Mouse (Mus musculus): ENCODE data around the gene Cstf2t. TPM values are rescaled to one million over a fixed set of nuclear protein-coding genes. Genes with fewer than 3 reads are reported as not detected.

Cstf2t gene
- polyA plus RNA-seq, 1 experiment = 13.4 TPM

DNA sequence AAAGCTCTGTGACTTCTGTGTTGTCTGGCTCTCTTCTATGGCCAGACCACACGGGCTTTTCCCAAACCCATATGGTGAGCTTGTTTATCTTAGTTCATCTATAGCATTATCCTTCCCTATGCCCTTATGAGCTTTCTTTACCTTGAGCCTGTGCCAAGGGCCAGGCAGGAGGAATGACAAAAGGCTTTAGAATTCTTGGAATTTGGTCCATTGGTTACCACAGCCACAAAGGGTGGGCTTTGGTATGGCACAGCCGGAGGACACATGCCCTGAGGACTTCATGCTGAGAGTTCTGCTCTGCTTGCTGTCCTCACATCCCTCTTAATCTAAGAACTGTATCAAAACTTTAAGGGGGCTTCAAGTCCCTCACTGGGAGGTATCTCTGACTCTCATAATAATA, 53.7 kb downstream of the Cstf2t start:
- no peaks in the 10 kb centered on the region for H3K27me3 ChIP-seq (replicated peaks; ENCODE audit: control insufficient read depth, insufficient read depth, low read length)
- DNase-seq = no peak
- H3K27ac ChIP-seq (ENCODE audit: insufficient read depth, low read depth, low read length) = no peak overlapping the region
- H3K4me3 ChIP-seq (ENCODE audit: insufficient read depth, low read depth, low read length) = no peak overlapping the region
- TF ChIP-seq CTCF (conservative IDR thresholded peaks at IDR 0.05; ENCODE audit: insufficient read depth, insufficient read length, low read depth, low read length) (no peak), POLR2A (IDR thresholded peaks at IDR 0.05; ENCODE audit: low read depth, low read length) (no peak)
- 62% methylated on average over 2 of the region's 2 CpGs for WGBS
- H3K4me1 ChIP-seq (ENCODE audit: control insufficient read depth, insufficient read depth, low read length) = no peaks in the 10 kb centered on the region
- H3K36me3 ChIP-seq (ENCODE audit: control insufficient read depth, insufficient read depth, low read length) = no peaks in the 10 kb centered on the region

Data from kidney, adult 2 months (tissue).